1 mouse cellular context compared by ENCODE assay signal in genomic region chr11:83491488-83491887, GRCm38 (mm10).
TF ChIP-seq lines count a peak whose summit lies in the region.

No protein-coding gene starts in this region.

TF ChIP-seq in MEL, 35 proteins besides CTCF, POLR2A, EP300 and RAD21:
- TF ChIP-seq ETS1 (IDR thresholded peaks at IDR 0.05; ENCODE audit: low read depth, low read length) = no peak
- TF ChIP-seq POLR2AphosphoS2 (IDR thresholded peaks at IDR 0.05; ENCODE audit: low read length) = 0 out of 2 replicates have a peak, but pooled peaks have one; percentile 25
